Mouse (Mus musculus) MN1 (cell line): Measurements from ENCODE around the gene Vsig4.
"Not testable (repeated sequence)": the region's sequence is repeated elsewhere in the genome, so short reads cannot be mapped to it uniquely, and the experiment has no call there.

Source experiments
- DNase-seq: peaks from one replicate; pipeline ENCODE4 v3.0.0-alpha.2; 2016; ENCODE audit warnings: low spot score

Gene Vsig4

GRCm38 (mm10) chrX:96293338-96293737 lies at the start of gene Vsig4:
Gene Vsig4 (minus strand): TSS chrX:96293438.
- DNase-seq, result no peak

- DNase-seq, result no peak
Measured at GRCm38 (mm10) chrX:96339108-96339507, 45.9 kb upstream of the Vsig4 start.

- no peak for DNase-seq
Measured at GRCm38 (mm10) chrX:96329764-96330163, 36.5 kb upstream of the Vsig4 start.

- DNase-seq, result no peak
Measured at GRCm38 (mm10) chrX:96256509-96256908, 36.7 kb downstream of the Vsig4 start.

- DNase-seq, result no peak
Measured at GRCm38 (mm10) chrX:96239644-96240043, 53.6 kb downstream of the Vsig4 start.

GRCm38 (mm10) chrX:96239037-96239436 lies 54.2 kb downstream of the Vsig4 start:
- DNase-seq, result no peak

- no peak for DNase-seq
Measured at GRCm38 (mm10) chrX:96235775-96236174, 57.5 kb downstream of the Vsig4 start.

- DNase-seq, result no peak
Measured at GRCm38 (mm10) chrX:96227030-96227429, 66.2 kb downstream of the Vsig4 start.

- DNase-seq, result no peak
Measured at GRCm38 (mm10) chrX:96225474-96225873, 67.8 kb downstream of the Vsig4 start.

- DNase-seq, result no peak
Measured at GRCm38 (mm10) chrX:96224210-96224609, 69.0 kb downstream of the Vsig4 start.

GRCm38 (mm10) chrX:96218088-96218487 lies 75.2 kb downstream of the Vsig4 start:
- no peak for DNase-seq

- no peak for DNase-seq
Measured at GRCm38 (mm10) chrX:96206872-96207271, 86.4 kb downstream of the Vsig4 start.

GRCm38 (mm10) chrX:96205143-96205542 lies 88.1 kb downstream of the Vsig4 start:
- not testable (repeated sequence) for DNase-seq
